Mouse (Mus musculus): ENCODE data around the gene Trim44.

- TF ChIP-seq E2F4 (IDR thresholded peaks at IDR 0.05; ENCODE audit: insufficient read depth) = no peak
- no peak for TF ChIP-seq TCF3 (IDR thresholded peaks at IDR 0.05; ENCODE audit: insufficient read length, low read depth)
- TF ChIP-seq POLR2A (IDR thresholded peaks at IDR 0.05; ENCODE audit: insufficient read length, low read depth) = no peak
- TF ChIP-seq MYOG (IDR thresholded peaks at IDR 0.05; ENCODE audit: control insufficient read depth in 1 of 3, insufficient read depth in 1 of 3, insufficient read length in 2 of 3, low read depth in 2 of 3) = no peak
- TF ChIP-seq POLR2AphosphoS2 (IDR thresholded peaks at IDR 0.05; ENCODE audit: insufficient read length, low read depth) = no peak
- no peak for TF ChIP-seq TCF12 (IDR thresholded peaks at IDR 0.05; ENCODE audit: insufficient read depth, poor library complexity, severe bottlenecking)
- TF ChIP-seq REST (IDR thresholded peaks at IDR 0.05; ENCODE audit: insufficient read depth, insufficient read length) = no peak
Measured at GRCm38 (mm10) chr2:102279779-102280178, 127.8 kb downstream of the Trim44 start.
